16 mouse cellular contexts compared by ENCODE assay signal in the genomic region with DNA sequence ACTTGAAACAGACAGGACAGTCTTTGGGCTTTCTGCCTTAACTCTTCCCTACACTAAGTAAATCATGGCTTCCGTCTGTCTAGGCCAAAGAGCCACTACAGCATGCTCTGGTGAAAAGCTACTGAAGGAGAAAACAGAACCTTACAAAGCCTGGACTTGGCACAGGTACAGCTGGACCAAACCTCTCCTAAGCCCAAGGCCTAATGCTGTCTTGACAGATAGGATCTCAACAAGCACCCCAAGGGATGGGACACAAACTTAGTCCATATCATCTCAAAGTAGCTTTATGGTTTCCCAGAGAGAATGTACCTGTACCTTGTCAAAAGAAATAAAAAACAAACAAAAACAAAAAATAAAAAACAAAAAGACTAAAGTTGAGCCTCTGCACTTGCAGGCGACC. TPM values are rescaled to one million over a fixed set of nuclear protein-coding genes. Genes with fewer than 3 reads are reported as not detected.
DNase-seq lines count a peak whose midpoint lies in the region; TF ChIP-seq lines count a peak whose summit lies in the region.
"Had no signal": no experiment of that assay in that cellular context is flagged by ENCODE, and none has a peak within 500 bp of the region (broad histone marks: within the 10 kb centered on the region; RNA-seq: fewer than 3 reads in every experiment).

No protein-coding gene starts in this region.

- H3K4me3 ChIP-seq in CH12.LX (replicated peaks in 1 of 3; ENCODE audit: low read depth in 2 of 3, low read length in 2 of 3, poor library complexity in 1 of 3): no peak overlapping the region
- H3K4me3 ChIP-seq in MEL (ENCODE audit: control insufficient read depth in 1 of 2, insufficient read depth in 1 of 2, low read depth in 2 of 2, low read length in 2 of 2): no peak overlapping the region
- no peak overlapping the region for H3K4me3 ChIP-seq in myocyte
- H3K4me3 ChIP-seq: embryonic facial prominence, embryonic 10.5 days; embryonic facial prominence, embryonic 12.5 days; forebrain, embryonic 12.5 days had no signal

- H3K79me2 ChIP-seq in CH12.LX (replicated peaks; ENCODE audit: control insufficient read depth, extremely low read depth, insufficient read depth, poor library complexity, severe bottlenecking): no peaks in the 10 kb centered on the region
- no peaks in the 10 kb centered on the region for H3K79me2 ChIP-seq in MEL (ENCODE audit: control insufficient read depth, insufficient read depth, low read length, poor library complexity)
- H3K79me2 ChIP-seq in myocyte (ENCODE audit: control insufficient read depth, insufficient read depth): no peaks in the 10 kb centered on the region

- DNase-seq in CH12.LX (ENCODE audit: extremely low read depth): no peak
- DNase-seq in MEL (ENCODE audit: low read depth, low spot score): peak; percentile 19
- DNase-seq in lung, adult 18-20 months: no peak
- no peak for DNase-seq in urinary bladder, adult 18-20 months (ENCODE audit: low spot score in 2 of 2)
- DNase-seq: adrenal gland, adult 8-10 months; adrenal gland, postnatal 14 days; adrenal gland, postnatal 36 days; cerebellum, adult 11-12 months; cerebellum, adult 2 months; cerebellum, adult 9-10 months; cerebellum, postnatal 25 days had no signal

- H3ac ChIP-seq in myocyte (ENCODE audit: control insufficient read depth, insufficient read length): no peak overlapping the region

- in situ Hi-C loops in CH12.LX (cut with MboI; ENCODE audit: low pct_ligation_motif_present, low pct_unique_long_range_greater_than_20kb, low sequenced_read_pairs): no loop called here

- TF ChIP-seq CTCF in CH12.LX (conservative IDR thresholded peaks at IDR 0.05 in 1 of 2, IDR thresholded peaks at IDR 0.05 in 1 of 2; ENCODE audit: low read depth in 2 of 2, low read length in 2 of 2) (no peak), MEL (IDR thresholded peaks at IDR 0.05 in 2 of 3, conservative IDR thresholded peaks at IDR 0.05 in 1 of 3; ENCODE audit: control insufficient read depth in 1 of 3, insufficient read depth in 1 of 3, low read depth in 2 of 3, low read length in 3 of 3, poor library complexity in 1 of 3, severe bottlenecking in 1 of 3) (no peak)

- H3K27me3 ChIP-seq in CH12.LX (replicated peaks) (no peaks in the 10 kb centered on the region), MEL (ENCODE audit: control insufficient read depth in 1 of 2, insufficient read depth in 2 of 2, low read length in 2 of 2) (no peaks in the 10 kb centered on the region), myocyte (ENCODE audit: control insufficient read depth, insufficient read depth, insufficient read length) (no peaks in the 10 kb centered on the region)
- H3K27me3 ChIP-seq: embryonic facial prominence, embryonic 12.5 days; forebrain, embryonic 12.5 days had no signal

- no peak for TF ChIP-seq EP300 in CH12.LX (IDR thresholded peaks at IDR 0.05; ENCODE audit: low read length)
- no peak for TF ChIP-seq EP300 in MEL (IDR thresholded peaks at IDR 0.05; ENCODE audit: low read depth in 1 of 2, low read length in 2 of 2)

- peaks cover 36 to 66% of the 10 kb centered on the region in 2 experiments for H3K36me3 ChIP-seq in CH12.LX (replicated peaks in 1 of 2; ENCODE audit: control insufficient read depth in 1 of 2, insufficient read depth in 1 of 2, low read length in 1 of 2)
- H3K36me3 ChIP-seq in MEL (ENCODE audit: control insufficient read depth in 1 of 2, insufficient read depth in 2 of 2, low read length in 2 of 2): peaks cover 11% of the 10 kb centered on the region in 2 experiments
- H3K36me3 ChIP-seq in myocyte (ENCODE audit: control insufficient read depth, insufficient read depth): peaks cover 40% of the 10 kb centered on the region

- H3K4me1 ChIP-seq in CH12.LX (ENCODE audit: control insufficient read depth in 1 of 2, insufficient read depth in 2 of 2) (no peaks in the 10 kb centered on the region), MEL (ENCODE audit: control insufficient read depth in 1 of 2, insufficient read depth in 2 of 2, low read length in 2 of 2) (peaks cover 2 to 6% of the 10 kb centered on the region in 2 experiments; a peak in 2 of 4 replicates)
- H3K4me1 ChIP-seq: embryonic facial prominence, embryonic 12.5 days; forebrain, embryonic 12.5 days had no signal

- H3K27ac ChIP-seq in CH12.LX (ENCODE audit: insufficient read depth, low read depth) (no peak overlapping the region), MEL (ENCODE audit: control insufficient read depth, low read depth, low read length) (no peak overlapping the region)
- H3K27ac ChIP-seq: embryonic facial prominence, embryonic 10.5 days; embryonic facial prominence, embryonic 12.5 days; forebrain, embryonic 12.5 days had no signal

- H3K9me3 ChIP-seq in CH12.LX (replicated peaks; ENCODE audit: low read length): no peaks in the 10 kb centered on the region
- no peaks in the 10 kb centered on the region for H3K9me3 ChIP-seq in MEL (replicated peaks; ENCODE audit: insufficient read depth, low read length)
- H3K9me3 ChIP-seq: embryonic facial prominence, embryonic 10.5 days; embryonic facial prominence, embryonic 12.5 days; forebrain, embryonic 12.5 days; G1E had no signal

- TF ChIP-seq RAD21 in CH12.LX (IDR thresholded peaks at IDR 0.05; ENCODE audit: low read depth, low read length) (no peak), MEL (IDR thresholded peaks at IDR 0.05; ENCODE audit: low read depth, low read length) (no peak)

- dilution Hi-C loops in CH12.LX (cut with MboI; ENCODE audit: extremely low pct_ligation_motif_present, extremely low pct_unique_long_range_greater_than_20kb, low sequenced_read_pairs): no loop called here

- no peak overlapping the region for H3K9ac ChIP-seq in CH12.LX (ENCODE audit: insufficient read depth, low read depth)
- no peak overlapping the region for H3K9ac ChIP-seq in MEL (ENCODE audit: control insufficient read depth, low read depth, low read length, poor library complexity, severe bottlenecking)
- H3K9ac ChIP-seq: embryonic facial prominence, embryonic 12.5 days; forebrain, embryonic 12.5 days had no signal

- no peak overlapping the region for H3K4me2 ChIP-seq in CH12.LX (ENCODE audit: insufficient read depth, low read depth, poor library complexity, severe bottlenecking)
- H3K4me2 ChIP-seq in myocyte (ENCODE audit: low read depth): no peak overlapping the region
- H3K4me2 ChIP-seq: embryonic facial prominence, embryonic 12.5 days; forebrain, embryonic 12.5 days had no signal

- TF ChIP-seq POLR2A in CH12.LX (IDR thresholded peaks at IDR 0.05; ENCODE audit: low read depth, low read length) (no peak), MEL (IDR thresholded peaks at IDR 0.05; ENCODE audit: control insufficient read depth in 1 of 2, insufficient read depth in 1 of 2, low read depth in 1 of 2, low read length in 2 of 2, poor library complexity in 1 of 2) (no peak), myocyte (IDR thresholded peaks at IDR 0.05; ENCODE audit: insufficient read length, low read depth) (no peak)

TF ChIP-seq in CH12.LX, 34 proteins besides CTCF, POLR2A, EP300 and RAD21:
- TF ChIP-seq ZMIZ1 (IDR thresholded peaks at IDR 0.05; ENCODE audit: low read depth, low read length) (no peak), CHD2 (IDR thresholded peaks at IDR 0.05; ENCODE audit: low read length) (no peak), CHD1 (IDR thresholded peaks at IDR 0.05; ENCODE audit: low read depth, low read length) (no peak), POLR2AphosphoS2 (IDR thresholded peaks at IDR 0.05; ENCODE audit: low read depth, low read length) (0 out of 2 replicates have a peak, but pooled peaks have one; percentile 76)

TF ChIP-seq in MEL, 35 proteins besides CTCF, POLR2A, EP300 and RAD21:
- no peak for TF ChIP-seq RCOR1 (IDR thresholded peaks at IDR 0.05; ENCODE audit: low read depth, low read length)
- TF ChIP-seq ZKSCAN1 (IDR thresholded peaks at IDR 0.05; ENCODE audit: low read depth, low read length): no peak
- TF ChIP-seq MXI1 (IDR thresholded peaks at IDR 0.05; ENCODE audit: low read depth, low read length): no peak
- no peak for TF ChIP-seq MYB (IDR thresholded peaks at IDR 0.05; ENCODE audit: low read depth, low read length)
- TF ChIP-seq POLR2AphosphoS2 (IDR thresholded peaks at IDR 0.05; ENCODE audit: low read length): peak; percentile 61; the same call in 1 of the 2 replicates
- no peak for TF ChIP-seq MAFK (IDR thresholded peaks at IDR 0.05; ENCODE audit: borderline replicate concordance, low read depth, low read length)
- no peak for TF ChIP-seq UBTF (IDR thresholded peaks at IDR 0.05; ENCODE audit: borderline replicate concordance, insufficient read depth, low read depth, low read length)
- no peak for TF ChIP-seq ETS1 (IDR thresholded peaks at IDR 0.05; ENCODE audit: low read depth, low read length)

TF ChIP-seq in myocyte, 11 proteins besides CTCF, POLR2A, EP300 and RAD21:
- TF ChIP-seq REST (IDR thresholded peaks at IDR 0.05; ENCODE audit: insufficient read depth, insufficient read length) (no peak), POLR2AphosphoS2 (IDR thresholded peaks at IDR 0.05; ENCODE audit: insufficient read length, low read depth) (peak; percentile 83)

RNA-seq across cellular contexts. Expression of gene Iars, which starts 54.5 kb away (rescaled TPM):
- total RNA-seq in CH12.LX (2012; rRNA removed): 100 and 141 TPM in 2 replicates
- total RNA-seq in CH12.LX (2014; rRNA removed): 81.6 and 88.2 TPM in 2 replicates
- polyA plus RNA-seq in CH12.LX (2012; ENCODE audit: insufficient read length, low read depth): 148 and 160 TPM in 2 replicates
- total RNA-seq in MEL (2012; rRNA removed): 86.4 and 115 TPM in 2 replicates
- polyA plus RNA-seq in MEL (2012; ENCODE audit: insufficient read depth in 1 of 2, insufficient read length in 2 of 2, low read depth in 1 of 2, low replicate concordance in 2 of 2, missing spikeins in 1 of 2): 1,000 to 10,000 TPM in 1 of 2 experiments, 100 to 1,000 TPM in 1; 178 to 4,419 TPM
- polyA plus RNA-seq in myocyte (2012; fragmentation: generic; extraction: Trizol): 128 TPM

Comparison
In these comparisons a context has a peak if more than half of its experiments do, and no peak if none do; other contexts are left out.
1. Of the 35 proteins assayed by ChIP-seq in both MEL and CH12.LX: peak only in MEL: none; only in CH12.LX: none; in both: POLR2AphosphoS2; in neither: 34.